Mouse (Mus musculus): ENCODE data around the gene Ecsit. TPM values are rescaled to one million over a fixed set of nuclear protein-coding genes. Genes with fewer than 3 reads are reported as not detected.

Ecsit gene
- polyA plus RNA-seq, 1 experiment from 2014 or later, result 57.4 TPM

GRCm38 (mm10) chr9:22058011-22058424 lies 27.2 kb downstream of the Ecsit start:
- no peaks in the 10 kb centered on the region for H3K27me3 ChIP-seq (ENCODE audit: control insufficient read depth, insufficient read depth, low read depth, low read length)
- H3K9ac ChIP-seq (ENCODE audit: low read depth, low read length), result no peak overlapping the region; the same call in 1 of the 2 replicates
- no peak overlapping the region for H3K27ac ChIP-seq (ENCODE audit: low read length)
- H3K4me1 ChIP-seq (ENCODE audit: control insufficient read depth, insufficient read depth, low read length), result 0 out of 2 replicates have a peak, but pooled peaks cover 2% of the 10 kb centered on the region
- no peak overlapping the region for H3K4me3 ChIP-seq (ENCODE audit: low read depth, low read length)
- H3K4me2 ChIP-seq (ENCODE audit: low read length), result no peak overlapping the region
- H3K36me3 ChIP-seq (ENCODE audit: control insufficient read depth, insufficient read depth, low read length), result peaks cover 14% of the 10 kb centered on the region
- ATAC-seq, result no peak
- no peaks in the 10 kb centered on the region for H3K9me3 ChIP-seq (replicated peaks; ENCODE audit: control insufficient read depth, low read length, poor library complexity, severe bottlenecking)
- WGBS, result 86% methylated on average over 9 of the region's 9 CpGs

- Histone ChIP-seq H3K9ac (ENCODE audit: low read depth, low read length) (no peak overlapping the region), H3K36me3 (ENCODE audit: control insufficient read depth, insufficient read depth, low read length) (peaks cover 14% of the 10 kb centered on the region), H3K27me3 (ENCODE audit: control insufficient read depth, insufficient read depth, low read depth, low read length) (no peaks in the 10 kb centered on the region), H3K4me1 (ENCODE audit: control insufficient read depth, insufficient read depth, low read length) (0 out of 2 replicates have a peak, but pooled peaks cover 2% of the 10 kb centered on the region), H3K27ac (ENCODE audit: low read length) (no peak overlapping the region), H3K4me2 (ENCODE audit: low read length) (no peak overlapping the region), H3K9me3 (replicated peaks; ENCODE audit: control insufficient read depth, low read length, poor library complexity, severe bottlenecking) (no peaks in the 10 kb centered on the region), H3K4me3 (ENCODE audit: low read depth, low read length) (no peak overlapping the region)
- 92% methylated on average over 9 of the region's 9 CpGs for WGBS
- ATAC-seq, result no peak
Measured at GRCm38 (mm10) chr9:22057031-22057517, 28.2 kb downstream of the Ecsit start.

GRCm38 (mm10) chr9:22056303-22056910 lies 28.8 kb downstream of the Ecsit start:
- Histone ChIP-seq H3K9me3 (replicated peaks; ENCODE audit: control insufficient read depth, low read length, poor library complexity, severe bottlenecking) (no peaks in the 10 kb centered on the region), H3K9ac (ENCODE audit: low read depth, low read length) (no peak overlapping the region), H3K4me2 (ENCODE audit: low read length) (no peak overlapping the region), H3K36me3 (ENCODE audit: control insufficient read depth, insufficient read depth, low read length) (peaks cover 14% of the 10 kb centered on the region), H3K27ac (ENCODE audit: low read length) (no peak overlapping the region), H3K27me3 (ENCODE audit: control insufficient read depth, insufficient read depth, low read depth, low read length) (no peaks in the 10 kb centered on the region), H3K4me1 (ENCODE audit: control insufficient read depth, insufficient read depth, low read length) (0 out of 2 replicates have a peak, but pooled peaks cover 2% of the 10 kb centered on the region), H3K4me3 (ENCODE audit: low read depth, low read length) (no peak overlapping the region)
- WGBS, result 75% methylated on average over 9 of the region's 9 CpGs
- no peak for ATAC-seq

GRCm38 (mm10) chr9:22055713-22056112 lies 29.5 kb downstream of the Ecsit start:
- Histone ChIP-seq H3K27me3 (ENCODE audit: control insufficient read depth, insufficient read depth, low read depth, low read length) (no peaks in the 10 kb centered on the region), H3K36me3 (ENCODE audit: control insufficient read depth, insufficient read depth, low read length) (peaks cover 14% of the 10 kb centered on the region), H3K9me3 (replicated peaks; ENCODE audit: control insufficient read depth, low read length, poor library complexity, severe bottlenecking) (no peaks in the 10 kb centered on the region), H3K27ac (ENCODE audit: low read length) (no peak overlapping the region), H3K4me3 (ENCODE audit: low read depth, low read length) (no peak overlapping the region), H3K9ac (ENCODE audit: low read depth, low read length) (no peak overlapping the region), H3K4me1 (ENCODE audit: control insufficient read depth, insufficient read depth, low read length) (0 out of 2 replicates have a peak, but pooled peaks cover 2% of the 10 kb centered on the region), H3K4me2 (ENCODE audit: low read length) (no peak overlapping the region)
- ATAC-seq, result no peak
- WGBS, result 43% methylated on average over 29 of the region's 29 CpGs

GRCm38 (mm10) chr9:22054411-22055076 lies 30.7 kb downstream of the Ecsit start:
- Histone ChIP-seq H3K4me3 (ENCODE audit: low read depth, low read length) (peak overlapping the region; percentile 27), H3K4me1 (ENCODE audit: control insufficient read depth, insufficient read depth, low read length) (peaks cover 2% of the 10 kb centered on the region; the same call in 1 of the 2 replicates), H3K36me3 (ENCODE audit: control insufficient read depth, insufficient read depth, low read length) (peaks cover 13% of the 10 kb centered on the region), H3K9me3 (replicated peaks; ENCODE audit: control insufficient read depth, low read length, poor library complexity, severe bottlenecking) (no peaks in the 10 kb centered on the region), H3K9ac (ENCODE audit: low read depth, low read length) (no peak overlapping the region; the same call in 1 of the 2 replicates), H3K27me3 (ENCODE audit: control insufficient read depth, insufficient read depth, low read depth, low read length) (no peaks in the 10 kb centered on the region), H3K4me2 (ENCODE audit: low read length) (peak overlapping the region; percentile 52), H3K27ac (ENCODE audit: low read length) (peak overlapping the region; percentile 43; the same call in 1 of the 2 replicates)
- ATAC-seq, result peak; percentile 44
- 3% methylated on average over 32 of the region's 32 CpGs for WGBS

- no peak overlapping the region for H3K27ac ChIP-seq (ENCODE audit: low read length)
- peaks cover 11% of the 10 kb centered on the region for H3K4me1 ChIP-seq (ENCODE audit: control insufficient read depth, insufficient read depth, low read length)
- H3K9ac ChIP-seq (ENCODE audit: low read depth, low read length), result no peak overlapping the region
- no peaks in the 10 kb centered on the region for H3K27me3 ChIP-seq (ENCODE audit: control insufficient read depth, insufficient read depth, low read depth, low read length)
- no peak for ATAC-seq
- H3K36me3 ChIP-seq (ENCODE audit: control insufficient read depth, insufficient read depth, low read length), result peaks cover 11% of the 10 kb centered on the region
- no peak overlapping the region for H3K4me3 ChIP-seq (ENCODE audit: low read depth, low read length)
- no peak overlapping the region for H3K4me2 ChIP-seq (ENCODE audit: low read length)
- 37% methylated on average over 6 of the region's 7 CpGs for WGBS
- H3K9me3 ChIP-seq (replicated peaks; ENCODE audit: control insufficient read depth, low read length, poor library complexity, severe bottlenecking), result no peaks in the 10 kb centered on the region
Measured at GRCm38 (mm10) chr9:22053657-22054056, 31.6 kb downstream of the Ecsit start.

GRCm38 (mm10) chr9:22051958-22052254 lies 33.3 kb downstream of the Ecsit start, which contains the start of gene Elavl3:
Gene Elavl3 (minus strand): TSS chr9:22052023.
- H3K4me1 ChIP-seq (ENCODE audit: control insufficient read depth, insufficient read depth, low read length), result peaks cover 28% of the 10 kb centered on the region
- peak within 1 kb of the TSS; percentile 98 for H3K4me3 ChIP-seq (ENCODE audit: low read depth, low read length)
- peak within 1 kb of the TSS; percentile 95 for H3K27ac ChIP-seq (ENCODE audit: low read length)
- peak; percentile 72 for ATAC-seq
- peak within 1 kb of the TSS; percentile 99 for H3K9ac ChIP-seq (ENCODE audit: low read depth, low read length)
- H3K4me2 ChIP-seq (ENCODE audit: low read length), result peak within 1 kb of the TSS; percentile 91
- WGBS, result under 1% methylated on average over 19 of the region's 28 CpGs
- no peaks in the 10 kb centered on the region for H3K9me3 ChIP-seq (replicated peaks; ENCODE audit: control insufficient read depth, low read length, poor library complexity, severe bottlenecking)
- H3K36me3 ChIP-seq (ENCODE audit: control insufficient read depth, insufficient read depth, low read length), result no peaks in the 10 kb centered on the region; the same call in 1 of the 2 replicates
- no peaks in the 10 kb centered on the region for H3K27me3 ChIP-seq (ENCODE audit: control insufficient read depth, insufficient read depth, low read depth, low read length)

- Histone ChIP-seq H3K4me3 (ENCODE audit: low read depth, low read length) (peak overlapping the region; percentile 98), H3K36me3 (ENCODE audit: control insufficient read depth, insufficient read depth, low read length) (no peaks in the 10 kb centered on the region), H3K27ac (ENCODE audit: low read length) (peak overlapping the region; percentile 95), H3K4me2 (ENCODE audit: low read length) (peak overlapping the region; percentile 91), H3K9ac (ENCODE audit: low read depth, low read length) (peak overlapping the region; percentile 99), H3K4me1 (ENCODE audit: control insufficient read depth, insufficient read depth, low read length) (peaks cover 33% of the 10 kb centered on the region), H3K9me3 (replicated peaks; ENCODE audit: control insufficient read depth, low read length, poor library complexity, severe bottlenecking) (no peaks in the 10 kb centered on the region), H3K27me3 (ENCODE audit: control insufficient read depth, insufficient read depth, low read depth, low read length) (no peaks in the 10 kb centered on the region)
- under 1% methylated on average over 55 of the region's 67 CpGs for WGBS
- ATAC-seq, result peak; percentile 22
Measured at GRCm38 (mm10) chr9:22051161-22051957, 33.9 kb downstream of the Ecsit start.
